Mouse (Mus musculus) C2C12 (cell line): ENCODE data around the gene Tmem243. TPM values are rescaled to one million over a fixed set of nuclear protein-coding genes. Genes with fewer than 3 reads are reported as not detected.
"Not testable (repeated sequence)": the region's sequence is repeated elsewhere in the genome, so short reads cannot be mapped to it uniquely, and the experiment has no call there.

ENCODE experiments used
- H3K27me3 ChIP-seq: one replicate; pipeline ENCODE4 v1.6.1; 2011; ENCODE audit not compliant: control insufficient read depth, insufficient read depth, insufficient read length
- H3K36me3 ChIP-seq: one replicate; pipeline ENCODE4 v1.6.1; 2011; ENCODE audit not compliant: control insufficient read depth, insufficient read depth
- H3K4me3 ChIP-seq: one replicate; pipeline ENCODE4 v1.5.1; 2011; ENCODE audit warnings: mild to moderate bottlenecking, control low read depth; ENCODE audit not compliant: poor library complexity, insufficient read depth, severe bottlenecking
- H3K79me2 ChIP-seq: one replicate; pipeline ENCODE4 v1.6.1; 2011; ENCODE audit not compliant: control insufficient read depth, insufficient read depth
- H3K79me3 ChIP-seq: one replicate; pipeline ENCODE4 v1.6.1; 2011; ENCODE audit warnings: low read depth, control low read depth
- H3ac ChIP-seq: one replicate; pipeline ENCODE3; 2011; ENCODE audit warnings: low read depth; ENCODE audit not compliant: control insufficient read depth, insufficient read length
- CEBPB ChIP-seq: IDR thresholded peaks from one replicate; pipeline ENCODE4 v1.6.1; 2011; ENCODE audit warnings: low read depth, mild to moderate bottlenecking, control low read depth, moderate library complexity
- CTCF ChIP-seq: IDR thresholded peaks from one replicate; pipeline ENCODE4 v1.5.1; 2011; ENCODE audit not compliant: control insufficient read depth, insufficient read depth, insufficient read length
- FOSL1 ChIP-seq: IDR thresholded peaks from one replicate; pipeline ENCODE4 v1.8.0; 2011; ENCODE audit warnings: mild to moderate bottlenecking, low read length; ENCODE audit not compliant: poor library complexity, insufficient read depth, severe bottlenecking
- MAX ChIP-seq: IDR thresholded peaks from one replicate; pipeline ENCODE4 v1.6.1; 2011; ENCODE audit warnings: mild to moderate bottlenecking, control low read depth
- MYOD1 ChIP-seq: IDR thresholded peaks from one replicate; pipeline ENCODE4 v1.6.1; 2011; ENCODE audit warnings: low read depth; ENCODE audit not compliant: control insufficient read depth, insufficient read length
- MYOG ChIP-seq: IDR thresholded peaks from one replicate; pipeline ENCODE4 v1.6.1; 2011; ENCODE audit not compliant: control insufficient read depth, insufficient read length; ENCODE audit errors: extremely low read depth
- USF1 ChIP-seq: IDR thresholded peaks from one replicate; pipeline ENCODE4 v1.6.1; 2011; ENCODE audit warnings: low read depth, mild to moderate bottlenecking, control low read depth, moderate library complexity
- polyA plus RNA-seq: library from polyadenylated mRNA; unstranded; fragments of >200 nt; fragmentation: generic; extraction: Trizol; gene quantifications from one replicate; pipeline ENCODE4 v1.2.1, GENCODE M21; 2012; ENCODE audit warnings: missing spikeins

Gene Tmem243
- polyA plus RNA-seq, 1 experiment = 5.5 TPM

- Histone ChIP-seq H3K4me3 (peak within 1 kb of the TSS; percentile 68), H3K36me3 (peaks cover 11% of the 10 kb centered on the region), H3K79me3 (peaks cover 41% of the 10 kb centered on the region), H3ac (peak within 1 kb of the TSS; percentile 91), H3K79me2 (peaks cover 47% of the 10 kb centered on the region), H3K27me3 (no peaks in the 10 kb centered on the region)
- TF ChIP-seq FOSL1 (no peak), MAX (no peak), MYOD1 (no peak), MYOG (no peak), CEBPB (no peak), CTCF (no peak), USF1 (no peak)
Observed at GRCm38 (mm10) chr5:9161456-9162041, 61.1 kb downstream of the Tmem243 start, which contains the start of gene Dmtf1. Dmtf1 (minus strand) TSS chr5:9161776.

- no peak for TF ChIP-seq MYOD1
- TF ChIP-seq MAX = no peak
- TF ChIP-seq USF1 = no peak
- no peak for TF ChIP-seq CTCF
- TF ChIP-seq FOSL1 = no peak
- TF ChIP-seq MYOG = no peak
- no peak for TF ChIP-seq CEBPB
- H3K79me2 ChIP-seq = peaks cover 42% of the 10 kb centered on the region
Observed at GRCm38 (mm10) chr5:9162088-9162487, 61.6 kb downstream of the Tmem243 start.

GRCm38 (mm10) chr5:9163411-9163810 lies 62.9 kb downstream of the Tmem243 start:
- peaks cover 29% of the 10 kb centered on the region for H3K79me2 ChIP-seq
- H3K79me3 ChIP-seq = peaks cover 25% of the 10 kb centered on the region
- no peak overlapping the region for H3K4me3 ChIP-seq
- TF ChIP-seq CTCF (no peak), USF1 (no peak), MYOD1 (no peak), MAX (no peak), MYOG (no peak), FOSL1 (no peak), CEBPB (no peak)
- H3ac ChIP-seq = no peak overlapping the region
- H3K27me3 ChIP-seq = no peaks in the 10 kb centered on the region
- peaks cover 11% of the 10 kb centered on the region for H3K36me3 ChIP-seq

More at GRCm38 (mm10) chr5:9162088-9162487, 61.6 kb downstream of the Tmem243 start:
- Histone ChIP-seq H3K36me3 (peaks cover 11% of the 10 kb centered on the region), H3ac (peak overlapping the region; percentile 58), H3K27me3 (no peaks in the 10 kb centered on the region), H3K4me3 (peak overlapping the region; percentile 68), H3K79me3 (peaks cover 36% of the 10 kb centered on the region)

GRCm38 (mm10) chr5:9165151-9165550 lies 64.7 kb downstream of the Tmem243 start:
- H3K27me3 ChIP-seq, H3ac ChIP-seq, H3K4me3 ChIP-seq, H3K79me3 ChIP-seq, H3K36me3 ChIP-seq: not testable (repeated sequence)
- peaks cover 11% of the 10 kb centered on the region for H3K79me2 ChIP-seq

GRCm38 (mm10) chr5:9166366-9166765 lies 65.9 kb downstream of the Tmem243 start:
- Histone ChIP-seq H3K27me3 (no peaks in the 10 kb centered on the region), H3K4me3 (no peak overlapping the region), H3K79me3 (no peaks in the 10 kb centered on the region), H3K36me3 (no peaks in the 10 kb centered on the region), H3K79me2 (no peaks in the 10 kb centered on the region), H3ac (no peak overlapping the region)
- no peak for TF ChIP-seq MYOD1
- no peak for TF ChIP-seq MYOG

- not testable (repeated sequence) for H3ac ChIP-seq, H3K27me3 ChIP-seq, H3K36me3 ChIP-seq, H3K79me2 ChIP-seq, H3K4me3 ChIP-seq, H3K79me3 ChIP-seq
Observed at GRCm38 (mm10) chr5:9169328-9170005, 69.0 kb downstream of the Tmem243 start.

- no peaks in the 10 kb centered on the region for H3K79me3 ChIP-seq
- H3K36me3 ChIP-seq = no peaks in the 10 kb centered on the region
- H3K4me3 ChIP-seq = no peak overlapping the region
- H3K27me3 ChIP-seq = no peaks in the 10 kb centered on the region
- TF ChIP-seq CEBPB = no peak
- no peak for TF ChIP-seq MAX
- TF ChIP-seq MYOD1 = no peak
- TF ChIP-seq MYOG = no peak
- no peak for TF ChIP-seq CTCF
- TF ChIP-seq USF1 = no peak
- TF ChIP-seq FOSL1 = no peak
- no peaks in the 10 kb centered on the region for H3K79me2 ChIP-seq
- H3ac ChIP-seq = no peak overlapping the region
Observed at GRCm38 (mm10) chr5:9173295-9173694, 72.8 kb downstream of the Tmem243 start.
